Mouse (Mus musculus) brain, embryonic 14.5 days (tissue): Measurements from ENCODE around the gene Apof.

Experiments used
- CTCF ChIP-seq: fragments of 200-500 bp; IDR thresholded peaks from 2 replicates; pipeline ENCODE4 v1.5.1; 2012; ENCODE audit warnings: inconsistent platforms, mild to moderate bottlenecking, moderate library complexity, borderline replicate concordance; ENCODE audit not compliant: insufficient read depth, insufficient read length; ENCODE audit errors: extremely low read depth
- POLR2A ChIP-seq: fragments of 200-500 bp; IDR thresholded peaks from 2 replicates; pipeline ENCODE4 v1.6.1; 2012; ENCODE audit warnings: mild to moderate bottlenecking, inconsistent platforms, borderline replicate concordance; ENCODE audit not compliant: poor library complexity, insufficient read depth, insufficient read length, severe bottlenecking; ENCODE audit errors: extremely low read depth

GRCm38 (mm10) chr10:128278158-128278557 is 9.7 kb downstream of the Apof start:
- no peak for TF ChIP-seq CTCF
- no peak for TF ChIP-seq POLR2A
